ENCODE assay signal across 14 mouse cellular contexts in genomic region chr9:16532884-16533283, GRCm38 (mm10). TPM values are rescaled to one million over a fixed set of nuclear protein-coding genes. Genes with fewer than 3 reads are reported as not detected.
"Had no signal": no experiment of that assay in that cellular context is flagged by ENCODE, and none has a peak within 500 bp of the region (broad histone marks: within the 10 kb centered on the region; RNA-seq: fewer than 3 reads in every experiment).

No protein-coding gene starts in this region.

- H3K9ac ChIP-seq: kidney, embryonic 15.5 days; liver, embryonic 13.5 days; midbrain, embryonic 12.5 days; midbrain, embryonic 15.5 days; neural tube, embryonic 13.5 days had no signal

- H3K27me3 ChIP-seq: kidney, embryonic 15.5 days; liver, embryonic 13.5 days; midbrain, embryonic 12.5 days; midbrain, embryonic 15.5 days; neural tube, embryonic 13.5 days had no signal

- H3K27ac ChIP-seq: kidney, embryonic 15.5 days; left cerebral cortex, adult 2 months; liver, embryonic 13.5 days; macrophage; midbrain, embryonic 12.5 days; midbrain, embryonic 15.5 days; neural tube, embryonic 13.5 days had no signal

- H3K9me3 ChIP-seq: kidney, embryonic 15.5 days; liver, embryonic 13.5 days; midbrain, embryonic 12.5 days; midbrain, embryonic 15.5 days; neural tube, embryonic 13.5 days had no signal

- H3K4me1 ChIP-seq: kidney, embryonic 15.5 days; liver, embryonic 13.5 days; midbrain, embryonic 12.5 days; midbrain, embryonic 15.5 days; neural tube, embryonic 13.5 days had no signal

- H3K4me2 ChIP-seq: kidney, embryonic 15.5 days; liver, embryonic 13.5 days; midbrain, embryonic 12.5 days; midbrain, embryonic 15.5 days; neural tube, embryonic 13.5 days had no signal

- H3K36me3 ChIP-seq: kidney, embryonic 15.5 days; liver, embryonic 13.5 days; midbrain, embryonic 12.5 days; midbrain, embryonic 15.5 days; neural tube, embryonic 13.5 days had no signal

- DNase-seq: kidney, adult 8-10 months; kidney, postnatal 10 days; kidney, postnatal 4 days; liver, embryonic 13.5 days; lung, adult 2 months; thymus, adult 18-20 months; thymus, postnatal 36 days had no signal

- ATAC-seq: midbrain, embryonic 15.5 days had no signal

- H3K4me3 ChIP-seq: kidney, embryonic 15.5 days; left cerebral cortex, adult 2 months; liver, embryonic 13.5 days; midbrain, embryonic 12.5 days; midbrain, embryonic 15.5 days; neural tube, embryonic 13.5 days had no signal

RNA-seq across cellular contexts. Expression of gene Fat3, which starts 31.8 kb away (rescaled TPM):
- polyA plus RNA-seq: liver, adult 2 months had no signal
